Mouse (Mus musculus): Measurements from ENCODE around the gene Epb41l5. TPM values are rescaled to one million over a fixed set of nuclear protein-coding genes. Genes with fewer than 3 reads are reported as not detected.

Gene Epb41l5
- 4.0 TPM for polyA plus RNA-seq (2015; fragmentation: Illumina TruSeq; extraction: RNeasy Lipid Tissue Mini Kit (QIAGEN cat#74804); ENCODE audit: low read depth, low replicate concordance)

GRCm38 (mm10) chr1:119648205-119649111 lies at the start of gene Epb41l5:
Gene Epb41l5 (minus strand): TSS chr1:119649000.

DNA sequence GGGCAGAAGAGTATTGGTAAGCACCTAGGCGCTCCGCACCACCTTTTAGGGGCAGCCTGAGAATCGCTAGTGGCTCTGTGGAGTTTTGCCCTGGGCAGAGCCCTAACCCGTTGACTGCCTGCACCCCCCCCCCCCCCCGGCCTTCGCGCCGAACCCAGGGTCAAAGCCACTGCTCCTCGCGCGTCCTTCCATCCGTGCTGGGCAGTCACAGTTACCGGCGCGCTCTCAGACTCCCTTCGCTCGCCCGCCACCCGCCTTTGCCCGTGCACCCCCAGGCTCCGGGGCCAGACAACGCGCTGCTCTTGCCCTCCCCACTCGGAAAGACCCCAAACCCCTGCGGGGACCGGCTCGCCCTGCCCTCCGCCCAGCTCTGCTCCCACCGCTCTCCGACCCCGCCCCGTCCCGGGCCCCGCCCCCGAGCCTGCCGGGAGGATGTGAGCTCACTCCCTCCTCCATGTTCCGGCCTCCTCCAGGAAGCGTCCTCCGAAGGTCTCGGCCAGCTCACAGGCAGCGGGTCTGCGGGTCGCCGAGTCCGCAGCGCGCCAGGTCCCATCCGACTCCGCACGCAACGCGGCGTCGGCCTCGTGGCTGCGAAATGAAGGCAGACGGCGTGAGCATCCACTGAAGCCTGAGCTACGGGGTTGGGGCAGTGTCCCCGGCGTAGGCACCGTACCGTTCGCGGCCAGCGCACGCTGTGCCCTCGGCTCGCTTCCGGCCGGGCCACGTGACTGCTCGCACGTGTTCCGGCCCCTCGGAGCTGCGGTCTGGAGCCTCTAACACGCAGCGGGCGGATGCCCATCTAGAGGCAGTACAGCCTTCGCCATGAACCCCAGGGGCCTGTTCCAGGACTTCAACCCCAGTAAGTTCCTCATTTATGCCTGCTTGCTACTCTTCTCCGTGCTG lies 122.9 kb downstream of the Epb41l5 start, which contains the start of gene Tmem185b:
Gene Tmem185b, plus strand, starts transcription at position 472 of the 903 bp plus-strand sequence.

GRCm38 (mm10) chr1:119504260-119505062 lies 144.3 kb downstream of the Epb41l5 start, which contains the start of gene Ralb:
Gene Ralb (minus strand): TSS chr1:119504794.

Other genes starting within 250 kb of the Epb41l5 start
- 4.6 TPM for gene Inhbb, start 226.8 kb downstream of the Epb41l5 start, polyA plus RNA-seq (2015; fragmentation: Illumina TruSeq; extraction: RNeasy Lipid Tissue Mini Kit (QIAGEN cat#74804); ENCODE audit: low read depth, low replicate concordance)
- gene Ralb, start 144.2 kb downstream of the Epb41l5 start, polyA plus RNA-seq (2015; fragmentation: Illumina TruSeq; extraction: RNeasy Lipid Tissue Mini Kit (QIAGEN cat#74804); ENCODE audit: low read depth, low replicate concordance), result 19.8 TPM
- gene Tmem185b, start 122.8 kb downstream of the Epb41l5 start, polyA plus RNA-seq (2015; fragmentation: Illumina TruSeq; extraction: RNeasy Lipid Tissue Mini Kit (QIAGEN cat#74804); ENCODE audit: low read depth, low replicate concordance), result 10.4 TPM
- gene Ptpn4, start 188.6 kb upstream of the Epb41l5 start, polyA plus RNA-seq (2015; fragmentation: Illumina TruSeq; extraction: RNeasy Lipid Tissue Mini Kit (QIAGEN cat#74804); ENCODE audit: low read depth, low replicate concordance), result 46.5 TPM

Data from brain, adult 10 weeks (tissue).